Mouse (Mus musculus) central nervous system, embryonic 14 days (tissue): ENCODE data around the gene Rps24. TPM values are rescaled to one million over a fixed set of nuclear protein-coding genes. Genes with fewer than 3 reads are reported as not detected.

Experiments
- polyA plus RNA-seq: library from polyadenylated mRNA; depleted of rRNA; stranded (reverse); fragments of >200 nt; gene quantifications from 2 replicates; pipeline ENCODE4 v1.2.3, GENCODE M21; 2012; rRNA removed

The Rps24 gene
- polyA plus RNA-seq: 3,069 and 3,363 TPM in 2 replicates

DNA sequence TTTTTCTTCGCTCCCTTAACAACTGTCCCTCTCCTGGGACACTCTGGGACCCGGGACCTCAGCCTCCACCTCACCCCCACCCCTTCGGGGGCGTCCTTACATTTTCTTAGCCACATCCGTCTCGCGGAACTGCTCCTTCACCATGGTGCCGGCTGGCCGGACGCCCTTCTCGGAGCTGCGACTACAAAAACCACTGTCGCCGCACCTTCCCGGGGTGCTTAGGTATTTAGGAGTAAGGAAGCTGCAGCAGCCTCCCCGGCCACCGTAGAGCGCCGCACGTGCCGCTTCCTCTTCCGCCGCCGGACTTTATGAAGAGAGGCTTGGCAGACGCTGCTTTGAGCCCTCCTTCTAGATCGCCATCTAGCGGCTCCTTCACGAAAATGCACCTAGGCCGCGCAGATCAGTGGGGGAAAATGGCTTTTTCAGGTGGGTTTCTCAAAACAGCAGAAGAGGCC is at the start of gene Rps24, which contains the start of gene Polr3a:
Rps24 (plus strand) TSS at position 353 of the 455 bp plus-strand sequence.
Polr3a (minus strand) TSS at position 286 of the 455 bp plus-strand sequence.

Other genes with a start within 250 kb of the Rps24 start
- 69.5 and 70.2 TPM in 2 replicates for gene Dlg5, start 241.2 kb upstream of the Rps24 start, polyA plus RNA-seq
- 0.04 TPM in 1 of 2 replicates, not detected in the other for gene E330034G19Rik, start 193.9 kb upstream of the Rps24 start, polyA plus RNA-seq
- 14.9 and 17.0 TPM in 2 replicates for gene Polr3a, start 67 bp upstream of the Rps24 start, polyA plus RNA-seq